Mouse (Mus musculus): Measurements from ENCODE around the gene Gm8297. TPM values are rescaled to one million over a fixed set of nuclear protein-coding genes. Genes with fewer than 3 reads are reported as not detected.
"Not testable (repeated sequence)": the region's sequence is repeated elsewhere in the genome, so short reads cannot be mapped to it uniquely, and the experiment has no call there.

Gm8297 gene
- total RNA-seq (2021): not detected
- long read RNA-seq: 0 reads

DNA sequence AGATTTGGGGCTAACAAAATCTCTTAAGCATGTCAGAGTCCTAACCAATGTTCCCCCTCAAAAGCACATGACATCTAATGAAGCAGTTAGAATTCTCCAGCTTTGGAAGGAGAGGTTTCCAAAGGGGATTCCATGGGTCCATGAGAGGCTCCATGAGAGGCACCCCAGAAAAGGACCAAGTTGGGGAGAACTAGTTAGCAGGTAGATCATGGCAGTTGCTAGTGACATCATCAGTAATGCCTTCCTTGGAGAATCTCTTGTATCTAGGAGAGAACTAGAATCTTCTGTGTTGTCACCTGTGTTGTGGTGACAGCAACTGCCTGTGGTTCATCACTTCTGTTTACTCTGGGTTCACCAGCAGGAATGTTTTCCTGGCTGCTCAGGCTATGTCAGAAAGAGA, at the start of gene Gm8297:
Gm8297 (plus strand) TSS at position 301 of the 400 bp plus-strand sequence.
- not testable (repeated sequence) for DNase-seq (ENCODE audit: low spot score in 2 of 2)

DNA sequence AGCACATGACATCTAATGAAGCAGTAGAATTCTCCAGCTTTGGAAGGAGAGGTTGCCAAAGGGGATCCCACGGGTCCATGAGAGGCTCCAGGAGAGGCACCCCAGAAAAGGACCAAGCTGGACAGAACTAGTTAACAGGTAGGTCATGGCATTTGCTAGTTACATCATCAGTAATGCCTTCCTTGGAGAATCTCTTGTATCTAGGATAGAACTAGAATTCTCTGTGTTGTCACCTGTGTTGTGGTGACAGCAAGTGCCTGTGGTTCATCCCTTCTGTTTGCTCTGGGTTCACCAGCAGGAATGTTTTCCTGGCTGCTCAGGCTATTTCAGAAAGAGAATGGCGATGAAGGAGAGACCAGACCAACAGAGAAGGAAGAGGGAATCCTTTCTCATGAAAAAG, 31.9 kb downstream of the Gm8297 start, which contains the start of gene Gm3298:
Gm3298 (plus strand) TSS at position 301 of the 400 bp plus-strand sequence.
- not testable (repeated sequence) for DNase-seq (ENCODE audit: low spot score in 2 of 2)

Other genes with a start within 250 kb of the Gm8297 start
- gene Gm9602, start 207.6 kb upstream of the Gm8297 start, total RNA-seq (2021): not detected
- not detected for gene Gm3269, start 145.8 kb upstream of the Gm8297 start, total RNA-seq (2021)
- 10 to 100 TPM; 12.2 to 16.1 TPM for gene Gm3264, start 128.4 kb upstream of the Gm8297 start, total RNA-seq (2021)
- gene Gm3278, start 91.5 kb upstream of the Gm8297 start, total RNA-seq (2021): not detected
- not detected for gene Gm3298, start 32.0 kb downstream of the Gm8297 start, total RNA-seq (2021)
- not detected for gene 4930555G01Rik, start 66.7 kb downstream of the Gm8297 start, total RNA-seq (2021)
- 1 to 10 TPM; 4.8 to 5.2 TPM for gene Gm8281, start 87.1 kb downstream of the Gm8297 start, total RNA-seq (2021)
- gene Gm8279, start 147.6 kb downstream of the Gm8297 start, total RNA-seq (2021): not detected
- not detected for gene Gm3317, start 180.6 kb downstream of the Gm8297 start, total RNA-seq (2021)
- gene Gm8271, start 201.9 kb downstream of the Gm8297 start, total RNA-seq (2021): not detected

Data from layer of hippocampus, postnatal 10 days (tissue).